Mouse (Mus musculus) kidney, adult 8-10 months (tissue): Measurements from ENCODE around the gene Tnfsf12.

Source experiments
- DNase-seq, 2 experiments: peaks; one replicate each; pipeline ENCODE4 v3.0.0; 2022

Tnfsf12 gene

GRCm38 (mm10) chr11:69680136-69680855 lies 15.4 kb downstream of the Tnfsf12 start:
- no peak for DNase-seq

GRCm38 (mm10) chr11:69679144-69679543 lies 16.5 kb downstream of the Tnfsf12 start:
- no peak for DNase-seq

- DNase-seq = peak; percentile 100
These were observed 23.4 kb downstream of the Tnfsf12 start, which contains the start of gene Eif4a1 for GRCm38 (mm10) chr11:69672211-69672706. Gene Eif4a1, minus strand, starts transcription at chr11:69672423.

- no peak for DNase-seq
These were observed 23.9 kb downstream of the Tnfsf12 start for GRCm38 (mm10) chr11:69671726-69672124.

GRCm38 (mm10) chr11:69670786-69671725 lies 24.6 kb downstream of the Tnfsf12 start:
- DNase-seq = peak; percentile 91 to 93

GRCm38 (mm10) chr11:69666665-69667005 lies 29.0 kb downstream of the Tnfsf12 start:
- DNase-seq = no peak

GRCm38 (mm10) chr11:69665961-69666664 lies 29.5 kb downstream of the Tnfsf12 start, which contains the start of gene Cd68:
Gene Cd68, minus strand, starts transcription at chr11:69666153.
- no peak for DNase-seq

GRCm38 (mm10) chr11:69665457-69665960 lies 30.1 kb downstream of the Tnfsf12 start:
- DNase-seq = no peak

GRCm38 (mm10) chr11:69664841-69665240 lies 30.8 kb downstream of the Tnfsf12 start:
- no peak for DNase-seq

- peak in 1 of 2 experiments; percentile 44 for DNase-seq
These were observed 31.9 kb downstream of the Tnfsf12 start for GRCm38 (mm10) chr11:69663795-69664194.

GRCm38 (mm10) chr11:69662967-69663671 lies 32.5 kb downstream of the Tnfsf12 start:
- peak in 1 of 2 experiments; percentile 33 for DNase-seq

GRCm38 (mm10) chr11:69662213-69662966 lies 33.3 kb downstream of the Tnfsf12 start, which contains the start of gene Mpdu1:
Gene Mpdu1, minus strand, starts transcription at chr11:69662642.
- DNase-seq = peak; percentile 93 to 96

GRCm38 (mm10) chr11:69661221-69661881 lies 34.3 kb downstream of the Tnfsf12 start:
- peak; percentile 39 to 48 for DNase-seq

GRCm38 (mm10) chr11:69657462-69657881 lies 38.2 kb downstream of the Tnfsf12 start:
- no peak for DNase-seq

- DNase-seq = peak in 1 of 2 experiments; percentile 50
These were observed 38.8 kb downstream of the Tnfsf12 start for GRCm38 (mm10) chr11:69656617-69657461.

GRCm38 (mm10) chr11:69656065-69656455 lies 39.6 kb downstream of the Tnfsf12 start:
- DNase-seq = no peak

GRCm38 (mm10) chr11:69655264-69656064 lies 40.2 kb downstream of the Tnfsf12 start, which contains the start of gene Sox15:
Gene Sox15, plus strand, starts transcription at chr11:69655314.
- peak in 1 of 2 experiments; percentile 70 for DNase-seq

- no peak for DNase-seq
These were observed 40.9 kb downstream of the Tnfsf12 start for GRCm38 (mm10) chr11:69654760-69655159.
